Mouse (Mus musculus) hindbrain, embryonic 14.5 days (tissue): ENCODE results near the gene Insig1. TPM values are rescaled to one million over a fixed set of nuclear protein-coding genes. Genes with fewer than 3 reads are reported as not detected.
A peak's percentile ranks its signal among the peaks of the same experiment; 100 is the strongest.

Source experiments
- ATAC-seq: fragments of 200-750 bp; cut with Nextera tagmentation; 2 replicates; pipeline ENCODE4 v1.8.0; 2017; ENCODE audit warnings: moderate number of reproducible peaks, mild to moderate bottlenecking, moderate TSS enrichment, moderate library complexity; ENCODE audit not compliant: low FRiP score
- DNase-seq: peaks from one replicate; pipeline ENCODE4 v3.0.0-alpha.2; 2015; ENCODE audit warnings: low spot score
- H3K27ac ChIP-seq: fragments of 300-500 bp; sonication (generic); 2 replicates; pipeline ENCODE4 v1.5.1; 2014; ENCODE audit warnings: mild to moderate bottlenecking, moderate library complexity
- H3K27me3 ChIP-seq: fragments of 300-500 bp; sonication (generic); 2 replicates; pipeline ENCODE4 v1.6.1; 2014; ENCODE audit warnings: mild to moderate bottlenecking, low read length, mixed read lengths; ENCODE audit not compliant: control insufficient read depth, insufficient read depth
- H3K36me3 ChIP-seq: fragments of 300-500 bp; sonication (generic); replicated peaks from 2 replicates; pipeline ENCODE4 v1.6.1; 2014; ENCODE audit not compliant: control insufficient read depth, insufficient read depth
- H3K4me1 ChIP-seq: fragments of 300-500 bp; sonication (generic); replicated peaks from 2 replicates; pipeline ENCODE4 v1.6.1; 2014; ENCODE audit warnings: antibody characterized with exemption, low read length, mixed read lengths; ENCODE audit not compliant: control insufficient read depth, insufficient read depth
- H3K4me2 ChIP-seq: fragments of 300-500 bp; sonication (generic); replicated peaks from 2 replicates; pipeline ENCODE4 v1.6.1; 2014; ENCODE audit warnings: mild to moderate bottlenecking, moderate library complexity
- H3K4me3 ChIP-seq: fragments of 300-500 bp; sonication (generic); replicated peaks from 2 replicates; pipeline ENCODE4 v1.5.1; 2014; ENCODE audit warnings: mild to moderate bottlenecking, low read length
- H3K9ac ChIP-seq: fragments of 300-500 bp; sonication (generic); 2 replicates; pipeline ENCODE4 v1.6.1; 2014
- H3K9me3 ChIP-seq: fragments of 300-500 bp; sonication (generic); 2 replicates; pipeline ENCODE4 v1.6.1; 2016; ENCODE audit warnings: low read length; ENCODE audit not compliant: control insufficient read depth
- WGBS: fragments of 180-500 bp; shearing (Covaris S2); extraction: QIAGEN DNeasy Blood & Tissue Kit; methylation state at CpG from one replicate; pipeline ENCODE4 v1.1.7; 2014; 5-methylcytosine and 5-hydroxymethylcytosine counted together
- polyA plus RNA-seq: library from polyadenylated mRNA; unstranded; fragments of >200 nt; fragmentation: Nextera tagmentation; extraction: Ambion mirVana; gene quantifications from 2 replicates; pipeline ENCODE4 v1.2.1, GENCODE M21; 2014

Gene Insig1
- polyA plus RNA-seq, 1 experiment from 2014 or later, result 79.0 TPM

- H3K4me3 ChIP-seq, result no peak overlapping the region
- ATAC-seq (peak; percentile 53; the same call in 1 of the 2 replicates), DNase-seq (no peak)
- no peaks in the 10 kb centered on the region for H3K27me3 ChIP-seq
- 51% methylated on average over 5 of the region's 5 CpGs for WGBS
- no peak overlapping the region for H3K27ac ChIP-seq
- no peak overlapping the region for H3K4me2 ChIP-seq
- H3K9ac ChIP-seq, result no peak overlapping the region
- no peaks in the 10 kb centered on the region for H3K9me3 ChIP-seq
- H3K4me1 ChIP-seq, result no peaks in the 10 kb centered on the region; the same call in 1 of the 2 replicates
- H3K36me3 ChIP-seq, result no peaks in the 10 kb centered on the region
Measured at GRCm38 (mm10) chr5:28037639-28038038, 33.5 kb upstream of the Insig1 start.

- no peak for DNase-seq
Measured at GRCm38 (mm10) chr5:28038115-28038514, 33.0 kb upstream of the Insig1 start.

GRCm38 (mm10) chr5:28039746-28040655, 31.2 kb upstream of the Insig1 start:
- H3K4me2 ChIP-seq, result no peak overlapping the region
- H3K27me3 ChIP-seq, result no peaks in the 10 kb centered on the region
- WGBS, result 81% methylated on average over 7 of the region's 7 CpGs
- no peak overlapping the region for H3K9ac ChIP-seq
- no peak for DNase-seq
- H3K4me3 ChIP-seq, result no peak overlapping the region
- peaks cover 4% of the 10 kb centered on the region for H3K9me3 ChIP-seq
- ATAC-seq, result no peak
- H3K27ac ChIP-seq, result no peak overlapping the region
- H3K4me1 ChIP-seq, result no peaks in the 10 kb centered on the region; the same call in 1 of the 2 replicates
- no peaks in the 10 kb centered on the region for H3K36me3 ChIP-seq

More at GRCm38 (mm10) chr5:28038115-28038514, 33.0 kb upstream of the Insig1 start:
- H3K27ac ChIP-seq, result no peak overlapping the region
- no peaks in the 10 kb centered on the region for H3K9me3 ChIP-seq
- no peaks in the 10 kb centered on the region for H3K36me3 ChIP-seq
- no peak overlapping the region for H3K4me2 ChIP-seq
- no peaks in the 10 kb centered on the region for H3K27me3 ChIP-seq
- no peak for ATAC-seq
- 44% methylated on average over 2 of the region's 2 CpGs for WGBS
- H3K4me3 ChIP-seq, result no peak overlapping the region
- no peaks in the 10 kb centered on the region; the same call in 1 of the 2 replicates for H3K4me1 ChIP-seq
- no peak overlapping the region for H3K9ac ChIP-seq

GRCm38 (mm10) chr5:28040726-28041125, 30.4 kb upstream of the Insig1 start:
- H3K27ac ChIP-seq, result no peak overlapping the region
- no peak overlapping the region for H3K9ac ChIP-seq
- no peaks in the 10 kb centered on the region for H3K36me3 ChIP-seq
- H3K9me3 ChIP-seq, result peaks cover 5% of the 10 kb centered on the region
- DNase-seq (no peak), ATAC-seq (no peak)
- no peak overlapping the region for H3K4me2 ChIP-seq
- no peaks in the 10 kb centered on the region; the same call in 1 of the 2 replicates for H3K4me1 ChIP-seq
- no peaks in the 10 kb centered on the region for H3K27me3 ChIP-seq
- H3K4me3 ChIP-seq, result no peak overlapping the region
- WGBS, result 90% methylated on average over 3 of the region's 3 CpGs

- H3K4me1 ChIP-seq, result no peaks in the 10 kb centered on the region; the same call in 1 of the 2 replicates
- no peak overlapping the region for H3K9ac ChIP-seq
- DNase-seq (no peak), ATAC-seq (no peak)
- no peak overlapping the region for H3K27ac ChIP-seq
- WGBS, result 90% methylated on average over 3 of the region's 3 CpGs
- no peaks in the 10 kb centered on the region for H3K27me3 ChIP-seq
- H3K9me3 ChIP-seq, result peaks cover 5% of the 10 kb centered on the region
- H3K4me2 ChIP-seq, result no peak overlapping the region
- H3K4me3 ChIP-seq, result no peak overlapping the region
- H3K36me3 ChIP-seq, result no peaks in the 10 kb centered on the region
Measured at GRCm38 (mm10) chr5:28042021-28042420, 29.1 kb upstream of the Insig1 start.

- H3K4me1 ChIP-seq, result no peaks in the 10 kb centered on the region; the same call in 1 of the 2 replicates
- H3K4me3 ChIP-seq, result no peak overlapping the region
- no peak overlapping the region for H3K9ac ChIP-seq
- peaks cover 5% of the 10 kb centered on the region for H3K9me3 ChIP-seq
- no peak for DNase-seq
- WGBS, result 89% methylated on average over 2 of the region's 2 CpGs
- H3K27me3 ChIP-seq, result no peaks in the 10 kb centered on the region
- H3K27ac ChIP-seq, result no peak overlapping the region
- H3K36me3 ChIP-seq, result no peaks in the 10 kb centered on the region
- no peak overlapping the region for H3K4me2 ChIP-seq
- ATAC-seq, result no peak
Measured at GRCm38 (mm10) chr5:28042779-28043178, 28.4 kb upstream of the Insig1 start.

GRCm38 (mm10) chr5:28043386-28043785, 27.8 kb upstream of the Insig1 start:
- Histone ChIP-seq H3K27ac (no peak overlapping the region), H3K27me3 (no peaks in the 10 kb centered on the region), H3K4me2 (no peak overlapping the region), H3K4me1 (no peaks in the 10 kb centered on the region), H3K9me3 (peaks cover 5% of the 10 kb centered on the region), H3K9ac (no peak overlapping the region), H3K36me3 (no peaks in the 10 kb centered on the region), H3K4me3 (no peak overlapping the region)
- WGBS, result 91% methylated on average over 5 of the region's 5 CpGs
- no peak for DNase-seq
- ATAC-seq, result no peak

GRCm38 (mm10) chr5:28046966-28047365, 24.2 kb upstream of the Insig1 start:
- Histone ChIP-seq H3K4me2 (no peak overlapping the region), H3K27ac (no peak overlapping the region), H3K4me3 (no peak overlapping the region), H3K36me3 (no peaks in the 10 kb centered on the region), H3K9me3 (peaks cover 5% of the 10 kb centered on the region), H3K27me3 (no peaks in the 10 kb centered on the region), H3K9ac (no peak overlapping the region), H3K4me1 (no peaks in the 10 kb centered on the region)
- no peak for DNase-seq
- ATAC-seq, result no peak
- 94% methylated on average over 3 of the region's 3 CpGs for WGBS

GRCm38 (mm10) chr5:28047961-28048360, 23.2 kb upstream of the Insig1 start:
- Histone ChIP-seq H3K9me3 (peaks cover 5% of the 10 kb centered on the region), H3K27me3 (no peaks in the 10 kb centered on the region), H3K9ac (no peak overlapping the region), H3K4me3 (no peak overlapping the region), H3K4me2 (no peak overlapping the region), H3K4me1 (no peaks in the 10 kb centered on the region), H3K27ac (no peak overlapping the region), H3K36me3 (no peaks in the 10 kb centered on the region)
- DNase-seq (no peak), ATAC-seq (no peak)
- WGBS, result 88% methylated on average over 1 of the region's 1 CpGs
